Mouse (Mus musculus): ENCODE results near the gene Msh2. TPM values are rescaled to one million over a fixed set of nuclear protein-coding genes. Genes with fewer than 3 reads are reported as not detected.
A peak's percentile ranks its signal among the peaks of the same experiment; 100 is the strongest.

Gene Msh2
- polyA plus RNA-seq, 2 experiments = 14.5 to 18.4 TPM

DNA sequence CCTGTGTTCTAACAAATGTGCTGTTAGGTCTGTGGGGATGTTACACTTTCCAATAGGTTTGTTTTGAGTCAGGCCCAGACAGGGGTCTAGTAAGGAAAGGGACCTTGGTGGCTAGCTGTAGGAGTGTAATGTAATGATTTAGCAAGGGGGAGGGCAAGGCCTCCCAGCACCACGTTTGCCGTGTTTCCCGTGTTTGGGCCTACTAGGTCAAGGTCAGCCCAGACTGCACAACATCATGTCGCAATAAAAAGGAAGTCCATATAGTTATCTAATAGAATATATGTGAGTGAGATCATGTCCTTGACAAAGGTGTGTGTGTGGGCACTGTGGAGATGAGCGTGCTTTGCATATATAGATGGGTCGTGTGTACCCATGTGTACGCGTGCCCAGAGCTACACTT lies 17.1 kb downstream of the Msh2 start:
- Histone ChIP-seq H3K9ac (replicated peaks) (no peak overlapping the region), H3K9me3 (ENCODE audit: control insufficient read depth, low read length) (no peaks in the 10 kb centered on the region), H3K4me2 (ENCODE audit: low read depth) (no peak overlapping the region), H3K27me3 (ENCODE audit: control insufficient read depth, insufficient read depth, low read length) (no peaks in the 10 kb centered on the region), H3K4me3 (ENCODE audit: insufficient read depth in 1 of 2, low read depth in 2 of 2, low read length in 2 of 2) (no peak overlapping the region), H3K36me3 (replicated peaks; ENCODE audit: control insufficient read depth, insufficient read depth, low read depth) (peaks cover 18% of the 10 kb centered on the region), H3K27ac (no peak overlapping the region), H3K4me1 (replicated peaks; ENCODE audit: control insufficient read depth in 2 of 2, insufficient read depth in 2 of 2, low read length in 1 of 2) (0 out of 4 replicates have a peak, but pooled peaks cover 0 to 2% of the 10 kb centered on the region in 2 experiments)
- WGBS (ENCODE audit: insufficient replicate concordance) = 87% methylated on average over 8 of the region's 8 CpGs
- TF ChIP-seq EP300 (IDR thresholded peaks at IDR 0.05; ENCODE audit: low read depth) = no peak
- no peak for TF ChIP-seq CTCF (IDR thresholded peaks at IDR 0.05; ENCODE audit: low read depth)
- DNase-seq (ENCODE audit: low read depth in 3 of 3, low spot score in 3 of 3) (no peak), ATAC-seq (ENCODE audit: insufficient read depth) (no peak)

DNA sequence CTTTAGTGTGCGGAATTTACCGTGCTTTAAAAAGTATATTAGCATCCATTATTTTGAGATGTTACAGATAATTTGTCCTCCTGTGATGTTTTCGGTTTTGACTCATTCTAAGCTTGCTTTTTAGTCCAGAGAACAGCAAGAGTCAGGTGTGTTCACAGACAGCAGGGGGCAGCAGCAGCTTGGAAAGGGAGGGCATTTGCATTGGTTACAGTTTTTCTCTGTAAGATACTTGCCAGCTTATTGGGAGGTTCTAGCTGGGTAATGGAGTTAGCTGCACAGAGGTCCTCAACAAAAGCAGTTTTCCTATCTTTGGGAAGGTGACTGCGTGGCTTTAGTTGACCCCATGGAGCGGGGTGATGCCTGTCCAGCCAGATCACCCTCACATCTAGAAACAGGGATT lies 19.8 kb downstream of the Msh2 start:
- Histone ChIP-seq H3K9me3 (ENCODE audit: control insufficient read depth, low read length) (no peaks in the 10 kb centered on the region), H3K36me3 (replicated peaks; ENCODE audit: control insufficient read depth, insufficient read depth, low read depth) (peaks cover 13% of the 10 kb centered on the region), H3K27me3 (ENCODE audit: control insufficient read depth, insufficient read depth, low read length) (no peaks in the 10 kb centered on the region), H3K9ac (replicated peaks) (no peak overlapping the region), H3K4me1 (replicated peaks; ENCODE audit: control insufficient read depth in 2 of 2, insufficient read depth in 2 of 2, low read length in 1 of 2) (0 out of 4 replicates have a peak, but pooled peaks cover 0 to 2% of the 10 kb centered on the region in 2 experiments), H3K4me2 (ENCODE audit: low read depth) (no peak overlapping the region), H3K4me3 (ENCODE audit: insufficient read depth in 1 of 2, low read depth in 2 of 2, low read length in 2 of 2) (no peak overlapping the region), H3K27ac (no peak overlapping the region)
- TF ChIP-seq EP300 (IDR thresholded peaks at IDR 0.05; ENCODE audit: low read depth) (no peak), CTCF (IDR thresholded peaks at IDR 0.05; ENCODE audit: low read depth) (peak; percentile 61)
- ATAC-seq (ENCODE audit: insufficient read depth) (no peak), DNase-seq (ENCODE audit: low read depth in 3 of 3, low spot score in 3 of 3) (no peak)
- 82% methylated on average over 5 of the region's 5 CpGs for WGBS (ENCODE audit: insufficient replicate concordance)

DNA sequence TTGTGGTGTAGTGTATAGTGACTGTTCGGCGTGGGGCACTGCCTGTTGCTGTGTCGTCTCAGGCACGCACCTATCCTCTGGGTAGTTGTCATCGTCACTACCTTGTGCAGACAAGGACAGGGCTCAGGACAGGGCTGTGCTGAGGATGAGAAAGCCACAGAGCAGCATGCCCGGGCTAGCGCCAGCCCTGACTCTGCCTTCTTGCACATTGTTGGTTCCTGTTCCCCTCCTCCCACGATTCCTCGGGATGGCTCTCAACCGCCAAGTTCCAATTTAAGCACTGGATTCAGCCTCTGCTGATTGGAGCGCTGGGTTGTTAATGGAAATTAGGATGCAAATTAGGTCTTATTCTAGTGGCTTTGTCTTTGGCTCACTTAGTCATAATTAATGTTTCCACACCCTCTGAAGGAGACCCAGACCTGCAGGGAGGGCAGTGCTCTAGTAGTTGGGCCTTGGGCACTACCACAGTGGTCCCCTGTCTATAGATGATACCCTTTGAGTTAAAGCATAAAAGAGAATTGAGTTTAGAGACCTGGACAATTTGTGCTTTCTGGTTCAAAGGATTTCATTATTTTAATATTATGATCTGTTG lies 23.8 kb downstream of the Msh2 start:
- TF ChIP-seq CTCF (IDR thresholded peaks at IDR 0.05; ENCODE audit: low read depth) = no peak
- TF ChIP-seq EP300 (IDR thresholded peaks at IDR 0.05; ENCODE audit: low read depth) = no peak
- H3K27ac ChIP-seq = no peak overlapping the region
- WGBS (ENCODE audit: insufficient replicate concordance) = 82% methylated on average over 11 of the region's 11 CpGs
- 0 out of 4 replicates have a peak, but pooled peaks cover 0 to 2% of the 10 kb centered on the region in 2 experiments for H3K4me1 ChIP-seq (replicated peaks; ENCODE audit: control insufficient read depth in 2 of 2, insufficient read depth in 2 of 2, low read length in 1 of 2)
- no peak overlapping the region for H3K4me3 ChIP-seq (ENCODE audit: insufficient read depth in 1 of 2, low read depth in 2 of 2, low read length in 2 of 2)
- H3K9me3 ChIP-seq (ENCODE audit: control insufficient read depth, low read length) = no peaks in the 10 kb centered on the region
- H3K27me3 ChIP-seq (ENCODE audit: control insufficient read depth, insufficient read depth, low read length) = no peaks in the 10 kb centered on the region
- DNase-seq (ENCODE audit: low read depth in 3 of 3, low spot score in 3 of 3) (no peak), ATAC-seq (ENCODE audit: insufficient read depth) (no peak)
- H3K36me3 ChIP-seq (replicated peaks; ENCODE audit: control insufficient read depth, insufficient read depth, low read depth) = no peaks in the 10 kb centered on the region; the same call in 1 of the 2 replicates
- H3K9ac ChIP-seq (replicated peaks) = no peak overlapping the region
- no peak overlapping the region for H3K4me2 ChIP-seq (ENCODE audit: low read depth)

GRCm38 (mm10) chr17:87696814-87697213 lies 24.7 kb downstream of the Msh2 start:
- 82% methylated on average over 6 of the region's 6 CpGs for WGBS (ENCODE audit: insufficient replicate concordance)
- no peak overlapping the region for H3K9ac ChIP-seq (replicated peaks)
- no peaks in the 10 kb centered on the region; the same call in 1 of the 2 replicates for H3K36me3 ChIP-seq (replicated peaks; ENCODE audit: control insufficient read depth, insufficient read depth, low read depth)
- no peak for DNase-seq (ENCODE audit: low read depth in 3 of 3, low spot score in 3 of 3)
- no peaks in the 10 kb centered on the region for H3K9me3 ChIP-seq (ENCODE audit: control insufficient read depth, low read length)
- H3K4me2 ChIP-seq (ENCODE audit: low read depth) = no peak overlapping the region
- no peaks in the 10 kb centered on the region for H3K27me3 ChIP-seq (ENCODE audit: control insufficient read depth, insufficient read depth, low read length)
- ATAC-seq (ENCODE audit: insufficient read depth) = no peak
- H3K4me1 ChIP-seq (replicated peaks; ENCODE audit: control insufficient read depth in 2 of 2, insufficient read depth in 2 of 2, low read length in 1 of 2) = 0 out of 4 replicates have a peak, but pooled peaks cover 0 to 2% of the 10 kb centered on the region in 2 experiments
- H3K4me3 ChIP-seq (ENCODE audit: insufficient read depth in 1 of 2, low read depth in 2 of 2, low read length in 2 of 2) = no peak overlapping the region
- no peak overlapping the region for H3K27ac ChIP-seq
- no peak for TF ChIP-seq EP300 (IDR thresholded peaks at IDR 0.05; ENCODE audit: low read depth)
- TF ChIP-seq CTCF (IDR thresholded peaks at IDR 0.05; ENCODE audit: low read depth) = no peak

- no peak for TF ChIP-seq CTCF (IDR thresholded peaks at IDR 0.05; ENCODE audit: low read depth)
These were observed 27.1 kb downstream of the Msh2 start for GRCm38 (mm10) chr17:87698996-87699765.

More at GRCm38 (mm10) chr17:87698996-87699765, 27.1 kb downstream of the Msh2 start:
- WGBS (ENCODE audit: insufficient replicate concordance) = 68% methylated on average over 16 of the region's 16 CpGs
- ATAC-seq (ENCODE audit: insufficient read depth) = no peak
- Histone ChIP-seq H3K4me1 (replicated peaks; ENCODE audit: control insufficient read depth in 2 of 2, insufficient read depth in 2 of 2, low read length in 1 of 2) (no peaks in the 10 kb centered on the region), H3K9ac (replicated peaks) (no peak overlapping the region), H3K4me3 (ENCODE audit: insufficient read depth in 1 of 2, low read depth in 2 of 2, low read length in 2 of 2) (no peak overlapping the region), H3K27ac (no peak overlapping the region), H3K27me3 (ENCODE audit: control insufficient read depth, insufficient read depth, low read length) (no peaks in the 10 kb centered on the region), H3K9me3 (ENCODE audit: control insufficient read depth, low read length) (no peaks in the 10 kb centered on the region), H3K4me2 (ENCODE audit: low read depth) (no peak overlapping the region), H3K36me3 (replicated peaks; ENCODE audit: control insufficient read depth, insufficient read depth, low read depth) (no peaks in the 10 kb centered on the region; the same call in 1 of the 2 replicates)
- DNase-seq (ENCODE audit: low read depth in 3 of 3, low spot score in 3 of 3) = no peak

Data from liver, embryonic 14.5 days (tissue).